Mouse (Mus musculus): ENCODE data around the gene Gm21760. TPM values are rescaled to one million over a fixed set of nuclear protein-coding genes. Genes with fewer than 3 reads are reported as not detected.
"Not testable (repeated sequence)": the region's sequence is repeated elsewhere in the genome, so short reads cannot be mapped to it uniquely, and the experiment has no call there.

The Gm21760 gene
- not detected for polyA plus RNA-seq (2021)

- H3K27me3 ChIP-seq; DNase-seq (ENCODE audit: low read depth, low spot score); in situ Hi-C loops (cut with MboI; ENCODE audit: low pct_unique_long_range_greater_than_20kb); CTCF ChIA-PET; POLR2A ChIA-PET; ATAC-seq: not testable (repeated sequence)
These were observed at the start of gene Gm21760 for GRCm38 (mm10) chrY:80133479-80133878. Gene Gm21760 (plus strand): TSS chrY:80133779.
